Mouse (Mus musculus) gastrocnemius, adult 8-10 months (tissue): ENCODE data around the gene Vav3. TPM values are rescaled to one million over a fixed set of nuclear protein-coding genes. Genes with fewer than 3 reads are reported as not detected.
"Not testable (repeated sequence)": the region's sequence is repeated elsewhere in the genome, so short reads cannot be mapped to it uniquely, and the experiment has no call there.

Source experiments
- DNase-seq, 2 experiments: peaks; one replicate each; pipeline ENCODE4 v3.0.0; 2022; ENCODE audit warnings: low spot score in 2 of 2
- total RNA-seq, 4 experiments: library from RNA; stranded (reverse); gene quantifications; 2 replicates each; pipeline ENCODE4 v1.2.4; 2022

Gene Vav3
- total RNA-seq, 4 experiments from 2014 or later, result 0.70 to 2.0 (median 1.2) TPM

DNA sequence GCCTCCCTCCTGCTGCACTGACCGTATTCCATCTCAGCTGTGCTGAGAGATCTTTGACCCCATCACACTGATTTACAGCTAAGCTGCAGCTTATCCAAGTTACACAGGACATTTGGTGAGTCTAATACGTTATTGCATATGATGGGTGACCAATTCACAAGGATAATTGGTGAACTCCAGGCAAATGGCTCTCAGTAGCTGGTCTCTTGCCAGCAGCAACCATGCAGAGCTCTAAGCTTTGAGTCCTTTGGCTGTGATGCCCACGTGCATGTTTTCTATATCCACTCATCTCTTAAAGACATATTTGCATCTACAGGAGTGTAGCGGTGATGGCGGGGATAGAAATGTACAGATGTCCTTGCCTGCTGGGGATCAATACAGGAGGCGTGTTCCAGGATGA, 99.5 kb downstream of the Vav3 start:
- DNase-seq, result no peak

- DNase-seq, result no peak
These were observed 103.6 kb downstream of the Vav3 start for GRCm38 (mm10) chr3:109444077-109444476.

GRCm38 (mm10) chr3:109446903-109447302, 106.5 kb downstream of the Vav3 start:
- no peak for DNase-seq

DNA sequence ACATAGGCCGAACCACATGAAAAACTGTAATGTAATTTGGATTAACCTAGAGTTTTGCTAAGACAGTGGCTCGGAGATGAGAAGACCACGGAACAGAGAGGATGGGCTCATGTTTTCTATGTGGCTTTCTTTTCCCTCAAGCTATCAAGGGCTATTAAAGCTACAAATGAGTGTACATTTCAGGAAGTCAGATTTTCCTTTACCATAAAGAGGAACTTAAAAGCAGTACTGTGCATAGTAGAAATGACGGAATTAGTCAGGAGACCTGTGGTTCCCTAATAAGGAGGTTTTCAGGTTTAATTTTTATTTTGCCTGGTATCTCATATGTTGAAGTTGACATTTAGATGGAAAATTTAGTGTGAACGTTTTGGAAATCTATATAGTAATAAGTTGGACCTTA, 107.8 kb downstream of the Vav3 start:
- not testable (repeated sequence) for DNase-seq

DNA sequence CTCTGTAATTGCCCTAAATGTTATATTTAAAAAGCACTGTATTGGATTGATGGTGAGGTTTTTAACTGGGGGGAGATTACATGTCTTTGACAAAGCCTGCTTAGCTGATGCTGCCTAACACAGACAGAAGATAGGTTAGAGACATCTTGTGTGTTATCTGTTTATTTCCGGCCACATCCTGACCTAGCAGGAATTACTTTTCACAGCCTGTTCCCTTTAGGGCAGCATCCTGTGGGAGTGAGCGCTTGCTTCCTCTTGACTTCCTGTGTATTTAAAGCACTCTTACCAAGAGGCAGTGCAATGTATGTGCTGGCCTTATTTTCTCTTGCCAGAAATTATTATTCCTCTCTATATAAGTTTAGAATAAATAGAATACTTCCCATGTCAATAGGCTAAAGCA, 111.5 kb downstream of the Vav3 start:
- no peak for DNase-seq

DNA sequence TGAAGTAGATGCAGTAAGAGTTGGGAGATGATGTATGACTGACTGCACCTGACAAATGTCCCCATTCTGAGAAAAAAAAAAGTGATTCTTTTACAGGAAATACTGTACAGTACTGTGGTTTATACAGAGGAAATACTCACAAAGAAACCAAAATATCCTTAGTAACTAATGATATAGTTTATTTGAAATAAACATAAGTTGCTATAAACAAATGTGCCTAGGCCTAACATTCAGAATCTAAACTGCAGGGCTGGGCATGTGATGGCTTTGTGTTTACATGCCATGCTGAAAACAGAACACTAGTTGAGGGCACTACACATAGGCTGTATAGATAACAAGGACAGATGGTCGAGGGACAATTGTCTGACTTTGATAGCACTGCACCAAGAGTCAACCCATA, 114.2 kb downstream of the Vav3 start:
- DNase-seq, result no peak

DNA sequence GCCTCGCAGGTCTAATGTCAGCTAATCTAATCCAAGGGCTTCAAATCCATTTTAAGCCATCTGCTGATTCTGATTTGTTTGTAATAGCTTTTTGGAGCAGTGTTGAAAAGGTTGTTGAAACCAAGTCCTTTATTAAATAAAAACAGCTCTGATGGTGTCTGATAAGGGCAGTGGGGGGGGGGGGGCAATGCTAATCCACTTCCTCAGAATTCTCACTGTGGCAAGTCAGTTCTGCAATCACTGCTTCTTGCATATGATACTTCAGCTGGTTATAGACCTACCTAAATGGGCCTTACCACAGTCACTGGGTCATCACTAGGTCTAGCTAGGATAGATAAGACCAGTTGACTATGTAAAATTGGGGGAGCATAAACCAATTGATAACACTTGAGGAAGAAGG, 115.9 kb downstream of the Vav3 start:
- DNase-seq, result no peak

GRCm38 (mm10) chr3:109463684-109464083, 123.2 kb downstream of the Vav3 start:
- DNase-seq, result no peak

DNA sequence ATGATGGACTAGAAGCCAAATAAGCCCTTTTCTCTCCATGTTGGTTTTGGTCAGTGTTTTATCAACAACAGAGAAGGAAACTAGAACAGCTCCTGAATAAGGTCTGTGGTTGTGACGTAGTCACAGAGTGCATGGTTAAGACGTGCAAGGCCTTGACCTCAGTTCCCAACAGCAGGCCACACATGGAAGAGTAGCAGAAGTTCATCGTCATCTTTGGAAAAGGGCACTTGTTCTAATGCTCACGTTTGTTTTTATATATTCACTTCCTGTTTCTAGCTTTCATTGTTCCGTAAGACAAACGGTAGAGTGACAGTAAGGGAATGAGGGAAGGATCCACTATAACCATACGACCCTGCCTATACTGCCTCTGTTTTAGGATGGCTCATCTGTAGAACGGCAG, 124.1 kb downstream of the Vav3 start:
- no peak for DNase-seq

- DNase-seq, result no peak
These were observed 126.1 kb downstream of the Vav3 start for GRCm38 (mm10) chr3:109466541-109466940.

GRCm38 (mm10) chr3:109467288-109467687, 126.8 kb downstream of the Vav3 start:
- DNase-seq, result no peak

DNA sequence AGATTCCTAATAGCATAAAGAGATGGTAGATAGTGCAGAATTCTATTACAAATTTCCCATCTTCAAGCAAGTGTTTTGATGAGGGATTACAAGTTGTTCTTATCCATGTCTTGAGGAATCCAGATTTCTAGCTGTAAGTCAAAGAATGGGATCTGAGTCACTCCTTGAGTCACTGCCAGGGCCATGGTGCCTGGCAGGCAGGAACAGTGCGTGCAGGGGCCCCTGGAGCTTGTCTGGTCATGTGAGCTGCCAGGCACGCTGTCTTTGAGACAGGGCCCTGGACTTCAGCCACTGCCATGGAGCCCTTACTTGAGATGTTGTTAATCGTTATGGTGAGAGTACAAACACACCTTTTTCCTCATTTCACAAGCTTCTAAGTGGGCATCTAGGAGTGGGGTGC, 129.0 kb downstream of the Vav3 start:
- no peak for DNase-seq

DNA sequence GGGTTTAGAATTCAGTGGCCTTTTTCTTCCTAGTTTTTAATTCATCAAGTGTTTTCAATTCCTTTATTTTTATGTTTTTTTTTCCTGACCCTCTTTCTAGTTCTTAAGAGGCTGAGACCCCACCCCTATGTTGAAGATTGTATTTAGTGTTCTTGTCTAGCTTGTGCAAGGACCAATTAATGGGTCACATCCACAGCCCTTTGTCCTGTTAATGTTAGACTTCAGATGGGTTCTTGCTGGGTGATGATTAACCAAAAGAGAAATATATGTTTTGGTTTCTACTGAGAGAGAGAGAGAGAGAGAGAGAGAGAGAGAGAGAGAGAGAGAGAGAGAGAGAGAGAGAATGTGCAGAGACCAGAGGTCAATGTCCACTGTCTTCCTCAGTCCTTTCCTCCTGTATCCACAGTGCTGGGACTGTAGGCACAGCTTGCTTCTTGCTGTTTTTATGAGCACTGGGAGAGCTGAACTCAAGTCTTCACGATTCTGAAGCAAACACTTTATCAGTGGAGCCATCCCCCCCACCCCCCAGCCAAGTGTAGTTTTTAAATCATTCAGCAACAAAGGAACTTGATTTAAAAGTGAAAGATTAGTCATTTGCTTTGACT, 130.3 kb downstream of the Vav3 start:
- no peak for DNase-seq

DNA sequence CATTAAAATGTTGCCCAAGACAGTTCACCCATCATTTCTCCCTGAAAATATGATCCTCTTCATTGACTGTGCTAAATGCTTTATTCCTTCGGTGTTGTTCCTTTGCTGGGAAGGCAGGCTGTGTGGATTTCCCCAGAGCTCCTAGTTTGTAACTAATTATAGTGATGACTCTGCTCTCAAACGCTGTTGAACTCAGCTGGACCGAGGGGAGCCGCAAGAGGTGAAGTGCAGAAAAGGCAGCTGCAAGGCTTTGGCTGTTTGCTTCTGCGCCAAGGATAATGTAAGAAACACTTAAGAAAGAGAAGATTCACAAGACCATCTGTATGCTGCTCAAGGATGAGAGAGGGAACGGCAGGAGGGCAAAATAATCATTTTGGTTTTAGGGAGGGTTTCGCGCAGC, 136.1 kb downstream of the Vav3 start:
- peak in 1 of 2 experiments; percentile 10 for DNase-seq

DNA sequence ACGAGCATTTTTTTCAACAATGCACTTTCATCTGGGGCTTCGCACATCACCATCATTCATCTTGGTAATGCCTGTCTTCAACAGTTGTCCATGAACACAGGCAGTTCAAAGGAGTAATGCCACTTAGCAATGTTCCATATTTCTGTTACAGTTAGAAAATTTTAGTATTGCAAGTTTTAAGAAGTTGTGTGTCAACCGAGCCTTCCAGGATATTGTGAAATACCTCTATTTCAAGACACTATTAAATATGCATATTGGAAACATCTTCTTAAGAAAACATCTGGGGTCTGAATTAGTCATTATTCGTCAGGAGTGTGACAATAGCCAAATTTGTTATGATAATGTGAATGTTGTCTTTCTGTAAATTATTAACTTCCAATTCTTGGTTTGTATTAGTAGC, 137.8 kb downstream of the Vav3 start:
- DNase-seq, result no peak

DNA sequence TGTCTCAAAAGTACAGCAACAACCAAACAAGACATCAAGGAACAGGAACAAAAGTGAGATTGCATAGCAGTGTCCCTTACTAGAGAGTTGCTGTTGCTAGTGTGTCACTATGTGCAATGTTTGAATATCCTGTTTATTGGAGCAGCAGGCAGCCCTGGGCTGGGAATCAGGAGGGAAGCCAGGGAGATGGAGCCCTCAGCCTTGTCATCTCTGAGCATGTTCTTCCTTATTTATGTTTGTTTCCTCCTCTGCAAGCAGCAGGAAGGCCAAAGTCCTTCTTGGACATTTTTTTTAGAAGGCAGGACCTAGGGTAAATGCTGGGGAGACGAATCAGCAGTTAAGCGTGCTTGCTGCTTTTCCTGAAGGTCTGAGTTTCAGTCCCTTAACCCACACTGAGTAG, 140.2 kb downstream of the Vav3 start:
- DNase-seq, result no peak

- no peak for DNase-seq
These were observed 146.3 kb downstream of the Vav3 start for GRCm38 (mm10) chr3:109486786-109487185.

GRCm38 (mm10) chr3:109487823-109488222, 147.4 kb downstream of the Vav3 start:
- DNase-seq, result no peak

GRCm38 (mm10) chr3:109488750-109489171, 148.3 kb downstream of the Vav3 start:
- DNase-seq, result no peak

DNA sequence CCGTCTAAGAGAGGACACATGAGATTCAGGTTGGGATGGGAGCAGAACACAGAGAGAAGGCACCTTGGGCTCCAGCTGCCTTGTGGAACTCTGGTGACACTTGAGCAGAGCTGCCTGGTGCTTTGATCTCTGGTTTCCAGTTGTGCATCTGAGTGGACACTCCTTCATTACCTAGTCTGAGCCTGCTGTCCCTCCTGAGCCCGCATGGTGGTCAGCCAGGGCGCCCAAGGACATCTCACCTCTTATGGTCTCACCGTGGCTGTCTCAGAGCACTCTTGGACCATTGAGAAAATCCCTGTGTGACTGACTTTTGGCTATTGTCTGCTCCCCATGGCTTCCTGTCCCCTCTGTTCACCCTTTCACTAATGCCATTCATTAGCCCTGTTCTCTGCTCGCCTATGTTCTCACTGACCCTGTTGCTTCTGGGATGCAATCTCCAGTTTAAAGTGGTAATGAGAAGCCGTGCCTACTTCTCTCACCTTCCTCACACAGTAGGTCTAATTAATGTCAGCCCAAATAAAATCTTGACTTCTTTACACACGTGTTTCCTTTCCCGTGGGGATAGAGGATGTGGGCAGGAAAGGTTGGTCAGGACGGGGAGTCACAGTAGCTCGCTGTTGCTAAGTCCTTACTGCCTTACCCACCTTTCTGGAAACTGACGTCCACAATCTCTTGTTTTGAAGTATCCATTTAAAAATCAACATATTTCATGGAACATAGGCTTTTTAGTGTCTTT, 150.3 kb downstream of the Vav3 start:
- DNase-seq, result no peak

DNA sequence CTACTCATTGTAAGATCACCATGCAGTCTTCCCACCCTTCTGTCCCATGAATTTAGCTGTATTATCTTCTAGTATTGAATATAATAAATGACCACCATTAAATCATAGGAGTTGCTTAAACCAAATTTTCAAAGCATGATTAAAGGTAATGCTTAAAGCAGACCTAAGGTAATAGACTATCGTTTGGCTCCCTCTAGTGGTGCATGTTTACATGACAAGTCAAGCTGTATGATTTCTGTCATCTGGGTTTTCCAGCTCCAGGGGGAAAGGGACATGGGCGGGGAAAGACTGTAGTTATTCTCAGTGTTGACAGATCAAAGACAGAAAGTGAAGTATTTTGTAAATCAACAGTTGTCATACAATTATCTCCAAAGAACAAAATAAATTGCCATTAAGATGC, 151.1 kb downstream of the Vav3 start:
- DNase-seq, result peak in 1 of 2 experiments; percentile 27

DNA sequence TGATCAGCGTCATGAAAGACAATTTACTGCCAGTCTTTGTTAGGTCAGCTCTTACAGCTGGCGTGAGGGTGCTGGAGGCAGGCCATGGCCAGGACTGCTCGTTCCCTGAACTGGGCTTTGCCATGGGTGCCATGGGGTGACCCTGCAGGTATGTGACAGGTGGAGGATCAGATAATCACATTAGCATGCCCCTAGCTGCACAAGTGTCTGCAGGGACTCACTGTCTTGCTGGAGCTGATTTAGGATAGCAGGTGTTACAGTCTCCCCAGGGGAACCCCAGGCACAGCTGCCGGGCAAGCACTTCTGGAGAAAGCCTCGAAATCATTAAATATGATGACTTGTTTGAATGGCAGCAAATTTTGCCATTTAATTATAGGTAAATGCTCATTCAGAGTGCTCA, 156.0 kb downstream of the Vav3 start:
- DNase-seq, result no peak

DNA sequence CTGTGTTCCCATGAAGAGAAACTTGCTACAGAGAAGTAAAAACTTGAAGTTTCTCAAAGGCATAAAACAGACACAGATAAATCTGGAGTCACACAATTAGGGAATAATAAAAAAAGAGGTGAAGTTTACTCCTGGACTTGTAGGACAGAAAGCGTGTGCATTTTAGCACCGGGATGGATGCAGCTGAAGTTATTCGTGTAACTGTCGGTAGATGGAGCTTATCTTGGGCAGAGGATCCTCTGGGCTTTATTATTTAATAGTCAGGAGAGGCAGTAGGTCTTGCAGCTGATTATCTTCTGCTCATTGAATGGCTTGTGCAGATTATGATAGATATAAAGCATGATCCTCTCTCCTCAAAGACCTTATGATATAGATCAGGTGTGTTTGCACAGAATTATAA, 156.6 kb downstream of the Vav3 start:
- no peak for DNase-seq
